Mouse (Mus musculus) layer of hippocampus, postnatal 36 days (tissue): ENCODE data around the gene Rreb1. TPM values are rescaled to one million over a fixed set of nuclear protein-coding genes. Genes with fewer than 3 reads are reported as not detected.

ENCODE experiments used
- DNase-seq, 2 experiments: peaks; one replicate each; pipeline ENCODE4 v3.0.0; 2022
- total RNA-seq, 2 experiments: library from RNA; stranded (reverse); gene quantifications; 2 replicates each; pipeline ENCODE4 v1.2.3; 2021

Rreb1 gene
- total RNA-seq, 2 experiments from 2014 or later: 63.5 to 79.8 TPM

DNA sequence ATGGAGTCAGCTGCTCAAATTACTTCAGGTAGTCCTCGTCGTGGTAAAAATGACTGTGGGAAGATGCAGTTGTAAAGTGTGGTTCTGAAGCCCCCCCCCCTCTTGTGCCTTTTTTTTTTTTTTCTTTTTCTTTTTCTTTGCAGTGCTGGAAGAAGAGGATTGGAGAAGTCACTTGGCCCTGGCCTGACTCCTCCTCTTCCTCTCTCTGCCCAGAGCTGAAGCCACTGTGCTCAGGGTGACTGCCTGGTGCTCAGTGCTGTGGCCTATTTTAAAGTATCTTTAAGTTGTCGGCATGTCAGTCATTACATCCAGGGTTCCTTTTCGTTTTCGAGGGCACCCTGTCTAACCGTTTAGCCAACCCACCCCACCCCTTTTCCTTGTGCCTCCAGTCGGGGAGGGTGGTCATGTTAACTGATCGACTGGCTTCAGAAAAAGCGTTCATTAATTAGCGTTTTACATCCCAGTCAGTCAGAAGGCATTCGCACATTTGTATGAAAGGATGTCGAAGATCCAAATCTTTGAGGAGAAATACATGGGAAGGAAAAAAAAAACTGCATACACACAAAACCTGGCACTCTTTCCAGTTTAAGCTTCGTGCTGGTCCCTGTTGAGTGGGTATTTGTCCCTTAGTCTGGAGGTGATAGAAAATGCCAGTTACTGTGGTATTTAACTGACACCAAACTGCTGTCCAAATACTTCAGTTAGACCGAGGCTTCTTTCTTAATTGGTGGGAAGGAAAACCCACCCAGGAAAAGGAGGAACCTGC is 76.4 kb downstream of the Rreb1 start:
- no peak for DNase-seq

DNA sequence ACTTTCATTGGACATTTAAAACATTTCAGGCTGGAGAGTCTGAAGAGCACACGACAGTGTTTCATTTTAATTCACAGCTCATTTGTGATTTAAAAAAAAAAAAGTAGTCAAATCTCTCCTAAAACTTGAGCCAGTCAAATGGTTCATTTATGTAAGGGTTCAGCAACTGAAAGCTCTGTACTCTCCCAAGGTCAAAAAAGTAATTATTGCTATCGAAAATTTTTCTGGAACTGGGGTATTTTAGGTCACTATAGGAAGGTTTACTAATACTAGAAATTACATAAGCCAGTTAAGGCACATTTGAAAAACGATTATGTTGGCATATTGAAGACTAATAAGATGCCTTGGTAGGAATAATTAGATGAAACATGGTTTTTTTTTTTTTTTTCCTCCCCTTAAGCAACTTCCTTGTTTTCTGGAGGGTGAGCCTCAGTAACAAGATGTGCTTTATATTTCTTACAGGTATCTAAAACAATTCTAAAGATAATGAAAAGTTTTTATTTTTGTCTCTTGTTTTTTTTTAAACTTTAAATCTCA is 77.1 kb downstream of the Rreb1 start:
- no peak for DNase-seq

DNA sequence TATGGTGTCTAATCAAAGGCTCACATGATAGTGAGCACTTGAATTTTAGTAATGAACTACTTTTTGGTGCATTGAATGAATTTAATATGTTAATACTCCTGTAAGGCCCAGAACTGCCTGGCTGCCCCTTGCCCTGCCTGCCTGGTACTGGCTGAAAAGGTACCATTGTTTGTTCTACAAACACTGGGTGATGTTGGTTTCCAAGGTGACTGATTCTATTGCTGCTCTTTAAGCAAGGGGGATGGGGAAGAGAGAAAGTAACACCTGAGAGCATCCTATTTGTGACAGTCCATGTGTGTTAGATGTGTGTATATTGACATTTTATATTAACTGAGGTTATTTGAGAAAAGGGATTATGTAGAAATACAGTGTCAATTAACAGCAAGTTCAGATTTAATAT is 77.6 kb downstream of the Rreb1 start:
- no peak for DNase-seq

DNA sequence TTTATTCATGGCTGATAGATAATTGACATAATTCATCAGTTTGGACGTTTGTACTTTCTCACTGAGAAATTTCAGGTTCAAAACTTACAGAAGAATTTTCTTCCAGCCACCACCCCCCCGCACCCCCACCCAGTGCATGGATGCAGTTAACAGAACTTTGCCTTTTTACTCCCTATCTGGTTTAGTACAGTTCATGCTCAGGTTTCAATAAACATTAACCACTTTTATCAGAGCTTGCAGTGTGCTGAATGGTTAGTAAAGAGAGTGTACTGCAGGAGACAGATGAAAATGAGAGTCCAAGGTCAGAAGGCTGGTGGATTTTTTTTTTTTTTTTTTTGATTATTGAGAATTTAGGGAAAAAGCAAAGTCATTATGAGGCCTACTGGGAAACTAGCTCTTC is 78.3 kb downstream of the Rreb1 start:
- no peak for DNase-seq

DNA sequence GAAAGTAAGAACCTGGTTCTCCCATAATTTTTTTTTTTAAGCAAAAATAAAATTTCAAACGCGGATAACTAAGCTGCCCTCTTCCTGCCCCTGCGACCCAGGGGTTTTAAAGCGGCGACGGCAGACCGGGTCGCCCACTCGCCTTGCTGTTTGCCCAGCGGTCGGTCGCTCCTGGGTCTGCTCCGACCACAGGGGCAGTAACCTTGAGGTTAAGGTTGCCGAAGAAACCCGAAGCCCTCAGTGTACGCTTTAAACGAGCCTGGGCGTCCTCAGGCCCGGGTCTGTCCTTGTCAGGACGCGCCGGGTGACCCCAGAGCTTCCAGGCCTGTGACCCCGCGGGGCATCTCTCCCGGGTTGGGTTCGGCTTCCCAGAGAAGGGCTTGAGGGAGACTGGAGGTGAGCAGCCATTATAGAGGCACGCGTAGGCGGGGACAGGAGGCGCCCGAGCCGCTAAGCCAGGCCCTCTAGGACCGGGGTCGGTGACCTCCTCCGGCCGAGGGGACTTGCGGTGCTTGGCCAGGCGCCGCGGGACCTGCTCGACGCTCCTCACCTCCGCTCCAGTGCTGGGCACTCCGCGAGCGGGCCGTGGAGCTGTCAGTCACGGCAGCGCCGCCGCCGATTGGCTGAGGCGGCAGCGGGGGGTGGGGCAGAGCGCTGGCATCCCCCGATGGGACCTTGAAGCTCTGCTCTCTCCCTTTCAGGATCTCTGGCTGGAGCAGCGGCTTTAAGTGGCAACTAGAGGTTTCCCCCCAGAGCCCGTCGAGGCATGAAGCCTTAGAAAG is 79.3 kb downstream of the Rreb1 start:
- DNase-seq: peak; percentile 88

DNA sequence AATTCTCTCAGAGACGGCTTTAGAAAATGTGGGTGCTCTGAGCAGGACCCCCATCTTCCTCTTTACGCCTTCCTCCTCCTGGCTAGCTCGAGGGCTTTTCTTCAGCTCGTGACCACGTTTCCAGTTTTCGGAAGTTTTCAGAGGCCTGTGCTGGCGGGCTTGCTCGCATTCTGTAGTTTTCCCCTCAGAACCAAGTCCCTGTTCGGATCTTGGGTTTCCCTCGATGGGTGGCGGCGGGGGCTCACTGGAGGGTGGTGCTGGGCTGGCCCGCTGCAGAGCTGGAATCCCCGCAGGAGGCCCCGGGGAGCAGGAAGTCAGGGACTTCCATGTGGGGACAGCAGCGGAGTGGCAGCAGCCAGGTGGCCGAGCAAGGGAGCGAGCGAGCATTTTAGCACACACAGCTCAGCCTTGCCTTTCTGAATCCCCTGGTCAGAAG is 79.9 kb downstream of the Rreb1 start:
- no peak for DNase-seq

DNA sequence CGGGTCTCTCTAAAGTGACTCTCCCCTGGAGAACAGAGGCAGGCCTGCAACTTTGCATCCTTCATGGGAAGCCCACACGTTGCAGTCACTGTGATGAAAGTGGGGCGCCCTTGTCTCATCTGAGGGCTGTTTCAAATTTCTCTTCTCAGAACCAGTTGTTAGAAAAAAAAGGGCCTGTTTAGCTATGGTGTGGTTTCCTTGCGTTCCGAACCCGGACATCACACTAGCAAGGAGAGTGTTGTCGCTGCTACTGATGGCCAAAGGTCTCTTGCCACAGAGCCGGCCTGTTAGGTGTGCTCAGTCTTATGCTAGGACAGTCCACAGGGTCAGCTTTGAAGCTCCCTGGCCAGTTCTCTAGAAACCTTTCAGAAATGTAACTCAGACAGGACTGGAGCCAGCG is 80.3 kb downstream of the Rreb1 start:
- no peak for DNase-seq

DNA sequence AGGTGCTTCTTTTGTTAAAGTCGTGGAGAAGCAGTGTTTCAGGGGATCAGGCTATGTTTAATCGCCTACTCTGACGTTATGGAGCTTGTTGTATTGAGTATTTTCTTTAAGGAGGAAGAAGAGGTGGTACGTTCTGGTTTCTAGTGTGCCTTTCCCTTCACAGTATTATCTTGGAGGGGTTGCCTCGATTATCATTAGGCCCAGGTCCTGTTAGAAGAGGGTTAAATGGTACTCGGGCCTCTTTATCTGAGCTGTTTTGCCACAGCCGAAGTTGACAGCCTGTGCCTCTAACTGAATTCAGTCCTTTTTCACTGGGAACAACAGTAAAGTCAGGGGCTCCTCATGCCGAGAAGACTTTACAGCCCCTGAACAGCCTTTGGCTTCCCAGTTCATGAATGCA is 81.6 kb downstream of the Rreb1 start:
- no peak for DNase-seq

DNA sequence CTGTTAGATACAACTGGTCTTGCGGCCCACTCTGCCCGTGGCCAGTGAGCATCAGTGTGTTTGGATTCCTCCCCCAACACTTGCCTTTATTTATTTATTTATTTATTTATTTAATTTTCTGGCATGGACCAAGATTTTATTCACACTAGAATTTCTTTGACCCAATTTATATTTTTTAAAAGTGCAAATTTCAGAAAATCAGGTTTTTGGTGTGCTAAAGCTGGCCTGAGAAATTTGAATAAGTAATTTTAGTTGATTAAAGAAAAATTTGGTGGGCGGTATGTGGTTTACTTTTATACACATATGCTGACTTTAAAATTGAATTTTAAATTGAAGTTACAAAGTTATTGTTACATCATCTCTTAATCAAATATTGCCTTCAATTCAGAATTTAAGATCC is 82.0 kb downstream of the Rreb1 start:
- no peak for DNase-seq

DNA sequence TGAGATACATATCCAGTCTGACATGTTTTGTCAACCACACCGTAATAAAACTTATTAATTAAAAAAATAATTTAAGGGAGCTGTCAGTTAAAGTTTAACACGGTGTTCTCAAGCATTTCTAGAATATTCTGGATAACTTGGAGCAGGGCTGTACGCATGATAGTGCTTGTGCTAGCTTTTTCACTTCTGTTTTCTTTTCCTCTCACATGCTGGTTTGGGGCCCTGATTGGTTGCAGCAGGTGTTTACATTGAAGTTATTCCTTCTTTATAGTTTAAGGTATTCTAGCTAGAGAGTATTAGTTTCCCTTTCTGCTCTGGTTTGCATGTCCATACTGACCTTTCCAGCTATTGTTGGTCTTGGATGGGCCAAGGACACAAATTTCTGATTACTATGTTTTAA is 82.6 kb downstream of the Rreb1 start:
- no peak for DNase-seq

DNA sequence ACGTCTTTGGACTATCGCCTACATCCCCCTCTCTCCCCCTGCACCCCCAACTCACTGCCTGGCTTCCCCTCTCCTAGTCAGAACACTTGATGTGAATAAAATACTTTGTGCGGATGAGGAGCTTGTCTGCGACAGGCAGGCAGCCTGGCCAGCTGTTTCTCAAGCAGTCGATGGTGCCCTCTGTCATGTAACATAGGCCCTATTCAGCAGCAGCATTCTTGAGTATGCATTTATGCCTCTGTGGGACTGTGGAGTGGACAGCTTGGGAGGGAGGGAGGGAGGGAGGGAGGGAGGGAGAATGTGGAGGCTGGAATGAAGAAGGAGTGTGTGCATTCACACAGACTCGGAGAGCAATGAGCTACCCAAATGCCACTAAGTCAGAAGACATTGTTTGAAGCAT is 84.3 kb downstream of the Rreb1 start:
- no peak for DNase-seq

DNA sequence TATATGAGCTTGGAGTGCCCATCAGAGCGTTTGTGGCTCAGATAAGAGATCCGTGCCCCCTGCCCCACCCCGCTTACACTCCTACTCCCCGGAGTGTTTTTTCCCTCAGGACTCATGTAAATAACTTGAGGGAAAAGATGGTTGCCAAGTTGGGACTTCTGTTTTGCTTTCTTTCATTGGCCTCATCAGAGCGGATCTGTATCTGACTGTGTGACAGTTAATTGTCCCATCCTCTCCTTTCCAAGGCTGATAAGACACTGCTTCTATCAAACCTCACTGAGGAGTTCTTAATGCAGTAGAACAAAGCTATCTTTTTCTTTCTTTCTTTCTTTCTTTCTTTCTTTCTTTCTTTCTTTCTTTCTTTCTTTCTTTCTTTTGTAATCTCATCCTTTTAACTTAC is 85.4 kb downstream of the Rreb1 start:
- DNase-seq: no peak

DNA sequence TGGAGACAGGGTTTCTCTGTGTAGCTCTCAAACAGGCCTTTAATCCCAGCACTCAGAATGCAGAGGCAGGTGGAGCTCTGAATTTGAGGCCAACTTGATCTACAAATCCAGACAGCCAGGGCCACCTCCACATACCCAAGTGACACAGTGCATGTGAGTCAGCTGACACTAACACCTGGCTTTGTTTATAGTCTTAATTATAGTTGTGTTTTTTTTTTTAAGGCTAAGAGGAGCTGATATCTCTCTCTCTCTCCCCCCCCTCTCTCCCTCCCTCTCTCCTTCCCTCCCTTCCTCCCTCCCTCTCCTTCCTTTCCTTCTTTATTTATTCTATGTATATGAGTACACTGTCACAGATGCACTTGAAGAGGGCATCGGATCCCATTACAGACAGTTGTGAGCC is 86.5 kb downstream of the Rreb1 start:
- DNase-seq: no peak

DNA sequence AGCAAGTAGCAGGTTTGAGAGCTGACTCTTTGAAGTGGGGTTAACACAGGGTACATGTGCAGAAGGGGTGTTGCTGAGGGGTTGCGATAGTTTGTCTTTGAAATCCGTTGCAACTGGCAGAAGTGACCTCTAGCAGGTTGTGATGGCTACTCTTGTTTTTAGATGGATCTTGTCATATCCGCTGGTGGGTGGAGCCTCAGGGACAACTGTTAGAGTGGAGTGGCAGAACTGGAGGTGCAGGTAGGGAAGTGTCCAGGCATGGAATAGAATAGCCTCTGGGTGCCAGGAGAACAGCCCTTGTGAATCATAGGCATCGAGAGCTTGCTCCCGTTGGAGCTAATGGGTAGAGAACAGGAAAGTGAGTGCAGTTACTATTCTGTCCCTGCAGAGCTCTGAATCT is 88.1 kb downstream of the Rreb1 start:
- no peak for DNase-seq

DNA sequence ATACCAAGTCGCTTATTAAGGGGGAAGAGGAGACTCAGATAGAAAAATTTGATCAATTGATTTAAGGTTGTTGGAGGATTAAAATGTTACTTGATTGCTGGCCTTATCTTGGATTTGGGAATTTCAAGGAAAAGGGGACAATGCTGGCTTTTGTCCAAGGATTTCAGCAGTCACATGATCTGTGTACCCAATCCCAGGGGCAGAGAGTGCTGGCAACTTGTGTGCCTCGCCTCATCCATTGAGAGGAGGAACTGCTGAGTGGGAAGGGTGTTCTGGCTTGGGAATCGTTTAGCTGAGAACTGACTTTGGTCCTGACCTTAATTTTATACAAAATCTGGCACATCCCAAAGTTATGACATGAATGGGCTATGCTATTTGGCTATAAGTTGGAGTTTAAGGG is 88.6 kb downstream of the Rreb1 start:
- DNase-seq: no peak

DNA sequence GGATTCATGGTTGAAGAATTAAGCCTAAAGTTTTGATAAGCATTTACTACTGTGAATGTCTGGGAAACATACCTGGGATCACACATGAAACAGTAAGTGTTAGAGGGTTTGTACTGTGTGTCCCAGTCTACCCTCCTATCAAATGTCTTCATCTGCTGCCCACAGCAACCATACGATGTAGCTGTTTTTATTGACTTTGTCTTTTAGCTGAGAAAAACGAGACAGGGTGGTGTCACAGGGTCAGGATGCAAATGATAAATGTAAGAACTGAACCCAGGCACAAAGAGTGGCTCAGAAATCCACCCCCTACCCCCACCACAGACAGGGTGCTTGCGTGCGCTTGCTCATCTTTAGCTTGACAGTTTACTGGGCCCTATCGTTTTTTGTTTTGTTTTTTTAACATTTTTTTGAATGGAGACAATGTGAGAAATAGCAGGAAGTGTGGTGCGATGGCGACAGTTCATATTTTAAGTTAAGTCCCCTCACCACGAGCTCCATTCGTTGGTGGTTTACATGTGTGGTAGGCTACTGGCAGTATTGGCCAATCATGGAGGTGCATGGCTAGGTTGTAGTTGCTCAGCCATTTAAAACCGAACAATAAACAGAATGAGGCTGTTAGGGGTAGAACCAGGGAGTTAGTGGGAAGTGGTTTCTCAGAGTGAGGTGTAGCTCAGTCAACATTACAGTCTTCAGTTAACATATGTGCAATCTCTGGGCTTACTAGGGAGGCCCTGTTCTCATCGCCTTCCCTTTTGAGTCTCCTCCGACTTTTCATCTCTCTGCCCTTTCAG is 92.1 kb downstream of the Rreb1 start:
- DNase-seq: no peak

DNA sequence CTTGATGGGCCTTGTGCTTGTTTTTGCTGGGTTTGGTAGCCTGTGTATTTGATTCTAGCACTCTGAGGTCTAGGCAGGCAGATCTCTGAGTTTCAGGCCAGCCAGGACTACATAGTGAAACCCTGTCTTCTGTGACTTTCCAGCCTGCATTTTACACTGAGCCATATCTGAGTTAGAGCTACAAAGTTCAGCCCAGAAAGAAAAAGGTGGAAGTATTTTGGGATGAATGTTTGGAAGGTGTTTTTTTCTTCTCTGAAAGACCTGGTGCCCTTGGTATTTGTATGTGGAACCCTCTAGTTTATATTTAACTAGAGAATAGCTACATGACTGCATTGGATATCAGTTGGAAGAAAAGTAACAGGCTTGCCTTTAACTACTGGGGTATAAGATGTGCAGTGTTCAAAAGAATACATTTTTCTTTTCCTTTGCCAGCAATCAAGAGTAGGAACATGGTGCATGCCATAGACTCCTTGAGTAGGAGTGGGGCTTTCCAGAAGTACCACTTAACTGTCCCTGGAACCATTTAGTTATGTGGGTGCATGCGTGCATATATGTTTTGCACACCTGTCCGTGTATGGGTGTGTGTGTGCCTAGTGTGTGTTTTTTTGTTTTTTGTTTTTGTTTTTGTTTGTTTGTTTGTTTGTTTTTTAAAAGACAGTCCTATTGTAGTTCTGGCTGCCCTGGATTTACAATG is 94.1 kb downstream of the Rreb1 start:
- no peak for DNase-seq

DNA sequence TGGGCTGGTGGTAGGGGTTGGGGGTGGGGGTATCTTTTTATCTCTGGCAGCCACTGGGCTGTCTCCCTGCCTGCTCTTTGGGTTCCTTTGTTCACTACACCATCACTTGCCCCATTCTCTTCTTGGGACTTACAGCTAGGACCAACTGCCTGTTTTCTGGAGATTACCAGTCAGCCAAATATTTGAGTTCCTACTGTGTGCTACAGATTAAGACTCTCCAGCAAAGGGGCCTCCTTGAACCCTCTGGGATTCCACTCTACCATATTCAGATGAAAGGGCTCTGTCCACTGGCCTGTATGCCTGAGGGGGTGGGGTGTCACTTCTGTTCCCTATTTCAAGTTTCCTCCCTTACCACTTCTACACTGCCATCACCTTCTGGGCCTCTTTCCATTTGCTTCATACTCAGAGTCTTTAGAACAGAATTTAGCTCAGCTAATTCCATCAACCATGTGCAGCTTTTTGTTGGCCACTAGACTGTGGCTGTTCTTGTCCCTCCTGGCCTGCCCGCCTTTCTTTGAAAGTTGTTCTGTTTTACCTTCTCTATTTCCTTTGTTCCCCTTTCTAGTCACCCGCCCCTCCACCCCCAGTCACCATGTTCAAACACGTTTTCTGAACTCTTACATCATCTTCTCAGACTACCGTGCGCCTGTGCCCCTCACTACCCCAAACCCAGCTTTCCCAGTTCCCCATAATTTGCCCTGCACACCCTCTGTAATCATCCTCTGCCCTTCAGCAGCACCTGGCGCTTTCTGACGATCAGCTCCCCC is 95.1 kb downstream of the Rreb1 start:
- DNase-seq: no peak

DNA sequence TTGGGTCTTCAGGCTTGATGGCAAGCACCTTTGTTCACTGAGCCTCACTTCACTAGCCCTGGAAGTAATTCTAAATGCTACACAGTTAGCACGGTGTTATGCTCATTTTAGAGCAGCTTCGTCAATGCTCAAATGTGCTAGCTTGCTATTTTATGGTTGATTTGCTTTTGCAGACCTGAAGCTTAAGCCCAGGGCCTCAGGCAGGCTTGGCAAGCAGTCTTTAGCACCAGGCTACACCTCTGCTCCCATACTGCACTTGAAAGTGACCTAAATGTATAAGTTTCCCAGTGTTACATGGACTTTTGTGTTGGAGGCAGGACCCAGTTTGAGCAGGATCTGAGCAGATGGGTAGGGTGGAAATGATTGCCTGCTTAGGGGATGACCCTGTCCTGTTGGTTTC is 97.7 kb downstream of the Rreb1 start:
- DNase-seq: no peak

DNA sequence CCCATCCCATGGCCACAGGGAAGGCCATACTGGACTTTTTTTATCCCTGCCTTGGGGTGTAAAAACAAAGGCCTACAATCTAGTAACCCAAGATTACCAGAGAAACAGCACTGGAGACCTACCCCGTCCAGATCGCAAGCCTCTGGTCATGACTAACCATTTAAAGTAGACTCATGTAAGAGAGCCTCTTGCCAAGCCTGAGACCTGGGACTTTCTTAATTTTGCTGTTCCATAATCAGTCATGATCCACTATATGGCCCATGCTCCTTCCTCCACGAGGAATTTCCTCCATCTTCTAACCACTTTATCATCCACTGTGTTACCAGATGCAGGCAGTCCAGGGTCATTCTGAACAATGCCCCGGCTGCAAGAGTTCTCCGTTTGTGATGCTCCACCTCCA is 98.2 kb downstream of the Rreb1 start:
- no peak for DNase-seq

DNA sequence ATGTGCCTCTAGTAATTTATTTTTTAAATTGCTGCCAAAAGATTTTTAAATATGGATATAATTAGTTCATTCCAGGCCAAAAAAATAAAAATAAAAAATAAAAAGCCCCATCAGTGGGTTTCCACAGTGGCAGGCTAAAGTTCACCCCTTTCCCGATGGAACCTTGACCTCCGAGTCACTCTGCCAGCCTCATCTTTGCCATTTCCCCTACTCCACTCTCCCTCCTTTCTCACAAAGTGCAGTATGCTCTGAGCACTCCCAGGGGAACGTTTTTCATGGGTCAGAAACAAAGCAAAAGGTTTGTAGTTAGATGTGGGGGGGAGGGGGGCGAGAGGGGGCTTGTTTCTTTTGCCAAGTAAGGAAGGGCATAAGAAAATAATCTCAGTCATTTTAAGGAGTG is 98.6 kb downstream of the Rreb1 start:
- no peak for DNase-seq

DNA sequence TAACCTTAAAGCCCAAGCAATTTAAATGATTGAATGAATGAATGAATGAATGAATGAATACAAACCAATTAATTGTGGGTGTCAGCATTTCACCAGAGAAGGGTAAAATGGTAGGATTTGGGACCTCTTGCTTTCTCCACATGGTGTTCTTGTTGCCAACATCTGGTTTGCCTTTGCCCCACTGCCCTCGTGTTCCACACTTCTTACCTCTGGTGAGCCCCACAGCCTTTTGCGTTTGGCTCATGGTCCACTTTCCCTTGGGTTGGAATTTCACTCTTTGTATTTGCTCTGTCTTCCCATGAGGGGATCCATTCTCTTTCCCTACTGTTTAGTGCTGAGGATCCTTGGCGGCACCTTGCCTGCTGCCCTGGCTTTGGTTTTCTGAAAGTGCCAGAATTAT is 99.0 kb downstream of the Rreb1 start:
- DNase-seq: no peak
